Mouse (Mus musculus) testis, adult 2 months (tissue): ENCODE measurements around the gene Tvp23a.

Source experiments
- CTCF ChIP-seq: fragments of 200-500 bp; IDR thresholded peaks from 2 replicates; pipeline ENCODE4 v1.5.1; 2012; ENCODE audit warnings: low read depth, mild to moderate bottlenecking, inconsistent platforms, low read length, moderate library complexity; ENCODE audit not compliant: control insufficient read depth, insufficient read depth, insufficient replicate concordance
- POLR2A ChIP-seq: fragments of 200-500 bp; IDR thresholded peaks from 2 replicates; pipeline ENCODE4 v1.6.1; 2012; ENCODE audit warnings: low read depth, mild to moderate bottlenecking, inconsistent platforms, low read length, moderate library complexity; ENCODE audit not compliant: control insufficient read depth

GRCm38 (mm10) chr16:10392587-10392986 lies 54.6 kb downstream of the Tvp23a start:
- no peak for TF ChIP-seq CTCF
- TF ChIP-seq POLR2A: no peak
